ENCODE assay signal across 8 mouse cellular contexts in the genomic region with DNA sequence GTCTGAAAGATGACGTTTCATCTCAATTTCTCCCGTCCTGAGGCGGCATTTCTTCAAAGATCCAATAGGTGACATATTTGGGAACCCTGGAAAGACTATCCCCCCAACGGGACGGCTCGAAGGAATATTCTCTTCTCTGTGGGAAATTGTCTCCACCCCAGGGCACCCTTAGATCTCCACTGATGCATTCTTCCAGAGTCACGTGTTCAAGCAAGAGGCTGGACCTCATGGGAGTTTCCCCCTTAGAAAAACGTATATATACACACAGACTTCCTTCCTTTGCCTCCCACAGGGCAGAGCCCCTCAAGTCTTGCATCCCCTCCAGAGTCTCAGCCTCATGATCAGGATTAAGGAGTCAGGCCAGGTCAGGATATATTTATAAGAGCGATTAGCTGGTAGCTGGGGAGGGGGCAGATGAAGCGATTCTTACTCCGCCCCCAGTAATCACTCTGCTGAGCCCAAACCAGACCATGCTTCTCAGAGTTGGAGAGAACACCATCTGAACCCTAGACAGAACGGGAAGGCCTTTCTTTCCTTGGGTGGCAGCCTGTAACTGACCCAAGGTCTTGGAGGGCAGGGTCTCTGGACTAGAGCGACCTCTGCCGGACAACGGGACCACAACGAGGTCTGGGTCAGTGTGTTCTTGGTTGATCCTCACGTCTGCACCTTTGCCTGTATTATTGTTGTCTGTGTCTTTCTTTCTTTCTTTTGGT. TPM values are rescaled to one million over a fixed set of nuclear protein-coding genes. Genes with fewer than 3 reads are reported as not detected.
A peak's percentile ranks its signal among the peaks of the same experiment; 100 is the strongest.
DNase-seq lines count a peak whose midpoint lies in the region; ATAC-seq and TF ChIP-seq lines count a peak whose summit lies in the region.

Gene Rtbdn (plus strand): TSS at position 464 of the 713 bp plus-strand sequence.

- no peak for TF ChIP-seq POLR2A in cerebellum, adult 2 months (IDR thresholded peaks at IDR 0.05; ENCODE audit: borderline replicate concordance, insufficient read depth, low read length)

- H3K4me3 ChIP-seq in kidney, postnatal 0 days (replicated peaks; ENCODE audit: low read depth, low read length) = peak within 1 kb of the TSS; percentile 34
- peak within 1 kb of the TSS; percentile 74 for H3K4me3 ChIP-seq in cerebellum, adult 2 months (replicated peaks; ENCODE audit: insufficient read depth, low read depth, low read length)
- peak within 1 kb of the TSS; percentile 63 for H3K4me3 ChIP-seq in hindbrain, embryonic 13.5 days
- peak within 1 kb of the TSS; percentile 66 for H3K4me3 ChIP-seq in midbrain, embryonic 15.5 days

- H3K4me2 ChIP-seq in kidney, postnatal 0 days (ENCODE audit: low read length) = peak within 1 kb of the TSS; percentile 68
- peak within 1 kb of the TSS; percentile 80 for H3K4me2 ChIP-seq in hindbrain, embryonic 13.5 days
- peak within 1 kb of the TSS; percentile 64 for H3K4me2 ChIP-seq in midbrain, embryonic 15.5 days

- peaks cover 52% of the 10 kb centered on the region for H3K27me3 ChIP-seq in kidney, postnatal 0 days (ENCODE audit: insufficient read depth, low read length)
- no peaks in the 10 kb centered on the region for H3K27me3 ChIP-seq in cerebellum, adult 2 months (ENCODE audit: control insufficient read depth, insufficient read depth, low read length)
- H3K27me3 ChIP-seq in hindbrain, embryonic 13.5 days = peaks cover 77% of the 10 kb centered on the region
- peaks cover 21% of the 10 kb centered on the region for H3K27me3 ChIP-seq in midbrain, embryonic 15.5 days (replicated peaks)

- H3K4me1 ChIP-seq in kidney, postnatal 0 days (replicated peaks; ENCODE audit: insufficient read depth, low read length) = 0 out of 2 replicates have a peak, but pooled peaks cover 6% of the 10 kb centered on the region
- peaks cover 6% of the 10 kb centered on the region; the same call in 1 of the 2 replicates for H3K4me1 ChIP-seq in cerebellum, adult 2 months (ENCODE audit: control insufficient read depth, insufficient read depth, low read length)
- H3K4me1 ChIP-seq in hindbrain, embryonic 13.5 days (replicated peaks) = peaks cover 35% of the 10 kb centered on the region
- peaks cover 35% of the 10 kb centered on the region for H3K4me1 ChIP-seq in midbrain, embryonic 15.5 days

- TF ChIP-seq CTCF in kidney, postnatal 0 days (IDR thresholded peaks at IDR 0.05; ENCODE audit: low read depth) = peak; percentile 24; the same call in 1 of the 2 replicates
- TF ChIP-seq CTCF in cerebellum, adult 2 months (IDR thresholded peaks at IDR 0.05; ENCODE audit: borderline replicate concordance, insufficient read depth, low read depth, low read length) = peak; percentile 86

- ATAC-seq in kidney, postnatal 0 days (replicated peaks; ENCODE audit: low FRiP score, low read depth) = no peak
- peak; percentile 40; the same call in 1 of the 2 replicates for ATAC-seq in hindbrain, embryonic 13.5 days (ENCODE audit: low FRiP score)
- ATAC-seq in midbrain, embryonic 15.5 days (replicated peaks) = peak; percentile 14

- no peaks in the 10 kb centered on the region for H3K36me3 ChIP-seq in kidney, postnatal 0 days (ENCODE audit: insufficient read depth, low read length)
- no peaks in the 10 kb centered on the region for H3K36me3 ChIP-seq in hindbrain, embryonic 13.5 days
- H3K36me3 ChIP-seq in midbrain, embryonic 15.5 days (replicated peaks) = no peaks in the 10 kb centered on the region

- H3K9ac ChIP-seq in kidney, postnatal 0 days (ENCODE audit: low read depth, low read length) = no peak within 1 kb of the TSS
- H3K9ac ChIP-seq in hindbrain, embryonic 13.5 days = peak within 1 kb of the TSS; percentile 82
- peak within 1 kb of the TSS; percentile 57 for H3K9ac ChIP-seq in midbrain, embryonic 15.5 days

- WGBS in kidney, postnatal 0 days = 7% methylated on average over 17 of the region's 17 CpGs
- WGBS in cerebellum, adult 2 months = 5% methylated on average over 17 of the region's 17 CpGs
- WGBS in hindbrain, embryonic 13.5 days = 7% methylated on average over 17 of the region's 17 CpGs
- WGBS in midbrain, embryonic 15.5 days = 5% methylated on average over 17 of the region's 17 CpGs

- H3K9me3 ChIP-seq in kidney, postnatal 0 days (replicated peaks; ENCODE audit: low read length) = no peaks in the 10 kb centered on the region
- no peaks in the 10 kb centered on the region for H3K9me3 ChIP-seq in hindbrain, embryonic 13.5 days
- no peaks in the 10 kb centered on the region for H3K9me3 ChIP-seq in midbrain, embryonic 15.5 days

- DNase-seq in kidney, postnatal 0 days (ENCODE audit: low spot score) = no peak
- no peak for DNase-seq in kidney, postnatal 10 days
- peak; percentile 70 to 76 for DNase-seq in cerebellum, adult 2 months
- DNase-seq in thymus, postnatal 25 days = no peak
- DNase-seq in spleen, postnatal 4 days (ENCODE audit: low spot score in 2 of 2) = no peak
- no peak for DNase-seq in left cerebral cortex, adult 11 months (ENCODE audit: low spot score)

- no peak within 1 kb of the TSS for H3K27ac ChIP-seq in kidney, postnatal 0 days
- H3K27ac ChIP-seq in cerebellum, adult 2 months (ENCODE audit: insufficient read depth, low read length) = no peak within 1 kb of the TSS; the same call in 1 of the 2 replicates
- peak within 1 kb of the TSS; percentile 79 for H3K27ac ChIP-seq in hindbrain, embryonic 13.5 days
- H3K27ac ChIP-seq in midbrain, embryonic 15.5 days = peak within 1 kb of the TSS; percentile 80

RNA-seq across cellular contexts. Expression of gene Rtbdn, which starts in this region (rescaled TPM):
- polyA plus RNA-seq in kidney, postnatal 0 days (2015; fragmentation: Nextera tagmentation; extraction: Ambion mirVana) = 0.09 TPM in 1 of 2 replicates, not detected in the other
- 6.8 and 7.9 TPM in 2 replicates for polyA plus RNA-seq in cerebellum, adult 2 months (2012; rRNA removed)
- 1.8 and 2.4 TPM in 2 replicates for polyA plus RNA-seq in hindbrain, embryonic 13.5 days (2015; fragmentation: Nextera tagmentation; extraction: Ambion mirVana)
- polyA plus RNA-seq in midbrain, embryonic 15.5 days (2015; fragmentation: Nextera tagmentation; extraction: Ambion mirVana) = 2.8 and 3.4 TPM in 2 replicates

Comparison
In these comparisons a context has a peak if more than half of its experiments do, and no peak if none do; other contexts are left out.
1. DNase-seq: peak in cerebellum, adult 2 months (2 of 2); none in kidney, postnatal 0 days (single experiment), kidney, postnatal 10 days (single experiment), thymus, postnatal 25 days (single experiment), spleen, postnatal 4 days (0 of 2) and left cerebral cortex, adult 11 months (single experiment).
2. H3K27ac ChIP-seq: peak in hindbrain, embryonic 13.5 days (single experiment) and midbrain, embryonic 15.5 days (single experiment); none in kidney, postnatal 0 days (single experiment) and cerebellum, adult 2 months (single experiment).
3. Peak in every context shown above with its lines, with median percentiles within 50 percentile points of each other: H3K4me2 ChIP-seq and H3K4me3 ChIP-seq.